Mouse (Mus musculus) CH12.LX (cell line): ENCODE results near the gene P4ha1.

Source experiments
- CHD1 ChIP-seq: IDR thresholded peaks from 2 replicates; pipeline ENCODE4 v1.6.1; 2012; ENCODE audit warnings: low read depth, low read length, improper control_type of control experiment, inconsistent platforms
- EP300 ChIP-seq: IDR thresholded peaks from 2 replicates; pipeline ENCODE4 v1.6.1; 2011; ENCODE audit warnings: low read length, improper control_type of control experiment

- no peak for TF ChIP-seq CHD1
- no peak for TF ChIP-seq EP300
Measured at GRCm38 (mm10) chr10:59349536-59349935, 26.4 kb downstream of the P4ha1 start.
